Mouse (Mus musculus): Measurements from ENCODE around the gene Tmem201. TPM values are rescaled to one million over a fixed set of nuclear protein-coding genes. Genes with fewer than 3 reads are reported as not detected.

Gene Tmem201
- total and polyA plus RNA-seq, 3 experiments, result 6.4 to 29.2 (median 16.2) TPM

DNA sequence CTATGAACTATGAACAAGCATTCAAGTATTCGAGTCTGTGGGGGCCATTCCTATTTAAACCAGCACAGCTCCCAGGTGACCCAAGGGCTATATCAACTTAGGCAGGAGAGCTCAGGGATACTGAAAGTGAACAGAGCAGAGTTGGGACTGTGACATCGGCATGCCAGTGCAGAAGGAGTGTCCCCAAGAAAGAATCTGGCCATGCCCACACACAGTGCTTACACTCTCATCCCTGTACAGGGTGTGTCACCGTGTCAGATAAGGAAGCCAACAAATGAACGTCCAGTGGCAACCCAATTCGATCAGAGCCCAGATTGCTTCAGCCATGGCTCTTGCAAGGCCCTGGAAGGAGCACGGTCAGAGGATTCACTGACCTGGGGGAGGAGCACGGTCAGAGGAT, 32.5 kb downstream of the Tmem201 start:
- Histone ChIP-seq H3K27ac (ENCODE audit: insufficient read depth, low read depth) (peak overlapping the region; percentile 61), H3K4me2 (ENCODE audit: insufficient read depth, low read depth, poor library complexity, severe bottlenecking) (peak overlapping the region; percentile 81), H3K79me2 (replicated peaks; ENCODE audit: control insufficient read depth, extremely low read depth, insufficient read depth, poor library complexity, severe bottlenecking) (peaks cover 19% of the 10 kb centered on the region), H3K9ac (ENCODE audit: insufficient read depth, low read depth) (peak overlapping the region; percentile 41; the same call in 1 of the 2 replicates), H3K4me3 (replicated peaks in 1 of 3; ENCODE audit: low read depth in 2 of 3, low read length in 2 of 3, poor library complexity in 1 of 3) (peak overlapping the region; percentile 8 to 25 (median 13)), H3K4me1 (ENCODE audit: control insufficient read depth in 1 of 2, insufficient read depth in 2 of 2) (peaks cover 5 to 44% of the 10 kb centered on the region in 2 experiments), H3K9me3 (replicated peaks; ENCODE audit: low read length) (no peaks in the 10 kb centered on the region), H3K27me3 (replicated peaks) (no peaks in the 10 kb centered on the region), H3K36me3 (replicated peaks in 1 of 2; ENCODE audit: control insufficient read depth in 1 of 2, insufficient read depth in 1 of 2, low read length in 1 of 2) (peaks cover 0 to 26% of the 10 kb centered on the region in 2 experiments)
- DNase-seq (ENCODE audit: extremely low read depth), result no peak
- TF ChIP-seq ZNF384 (IDR thresholded peaks at IDR 0.05; ENCODE audit: low read depth, low read length) (no peak), ETS1 (conservative IDR thresholded peaks at IDR 0.05; ENCODE audit: low read depth, low read length) (0 out of 2 replicates have a peak, but pooled peaks have one; percentile 0), TBP (conservative IDR thresholded peaks at IDR 0.05; ENCODE audit: low read depth, low read length) (no peak), ZMIZ1 (IDR thresholded peaks at IDR 0.05; ENCODE audit: low read depth, low read length) (0 out of 2 replicates have a peak, but pooled peaks have one; percentile 28), UBTF (IDR thresholded peaks at IDR 0.05; ENCODE audit: low read depth, low read length) (no peak), NRF1 (IDR thresholded peaks at IDR 0.05; ENCODE audit: low read depth, low read length) (no peak), USF1 (IDR thresholded peaks at IDR 0.05; ENCODE audit: low read depth, low read length) (no peak), POLR2A (IDR thresholded peaks at IDR 0.05; ENCODE audit: low read depth, low read length) (peak; percentile 33; the same call in 1 of the 2 replicates), MAZ (IDR thresholded peaks at IDR 0.05; ENCODE audit: low read depth, low read length) (no peak), MXI1 (IDR thresholded peaks at IDR 0.05; ENCODE audit: low read depth, low read length) (no peak; the same call in 1 of the 2 replicates), KAT2A (IDR thresholded peaks at IDR 0.05; ENCODE audit: insufficient replicate concordance, low read length) (no peak), JUN (IDR thresholded peaks at IDR 0.05; ENCODE audit: insufficient read depth, low read depth, low read length) (no peak), SMC3 (IDR thresholded peaks at IDR 0.05; ENCODE audit: low read depth, low read length) (no peak), JUND (conservative IDR thresholded peaks at IDR 0.05; ENCODE audit: low read depth, low read length) (no peak), HCFC1 (IDR thresholded peaks at IDR 0.05; ENCODE audit: low read depth, low read length) (no peak), RAD21 (IDR thresholded peaks at IDR 0.05; ENCODE audit: low read depth, low read length) (no peak), SIN3A (IDR thresholded peaks at IDR 0.05; ENCODE audit: low read length) (0 out of 2 replicates have a peak, but pooled peaks have one; percentile 4), ELF1 (IDR thresholded peaks at IDR 0.05; ENCODE audit: low read depth, low read length) (no peak), MEF2A (IDR thresholded peaks at IDR 0.05; ENCODE audit: borderline replicate concordance, low read depth, low read length) (no peak), TCF12 (IDR thresholded peaks at IDR 0.05; ENCODE audit: low read depth, low read length) (peak; percentile 4; the same call in 1 of the 2 replicates), PAX5 (IDR thresholded peaks at IDR 0.05; ENCODE audit: low read length) (no peak)
- in situ Hi-C loops (cut with MboI; ENCODE audit: low pct_ligation_motif_present, low pct_unique_long_range_greater_than_20kb, low sequenced_read_pairs) (loop anchor here (25.0 kb wide), 1 partner anchor 543 kb away; the partner anchor contains the start of gene Pgd), dilution Hi-C loops (cut with MboI; ENCODE audit: extremely low pct_ligation_motif_present, extremely low pct_unique_long_range_greater_than_20kb, low sequenced_read_pairs) (no loop called here)
